Mouse (Mus musculus): ENCODE results near the gene Fam107b.

- no peak for TF ChIP-seq POLR2A (IDR thresholded peaks at IDR 0.05; ENCODE audit: low read depth, low read length)
- no peak for TF ChIP-seq CTCF (IDR thresholded peaks at IDR 0.05; ENCODE audit: extremely low read depth, insufficient read depth, insufficient read length, insufficient replicate concordance)
Measured at GRCm38 (mm10) chr2:3769786-3770318, 199.6 kb downstream of the Fam107b start.
